Mouse (Mus musculus) embryo, embryonic 11.5 days (tissue): Measurements from ENCODE around the gene Ltbp3.
"Not testable (repeated sequence)": the region's sequence is repeated elsewhere in the genome, so short reads cannot be mapped to it uniquely, and the experiment has no call there.

ENCODE experiments used
- DNase-seq: peaks from one replicate; pipeline ENCODE4 v3.0.0-alpha.2; 2012; ENCODE audit warnings: low read depth, low spot score

Gene Ltbp3

GRCm38 (mm10) chr19:5793116-5793515 lies 52.4 kb downstream of the Ltbp3 start:
- peak; percentile 52 for DNase-seq

- DNase-seq, result not testable (repeated sequence)
Observed at GRCm38 (mm10) chr19:5793917-5794770, 53.4 kb downstream of the Ltbp3 start.

GRCm38 (mm10) chr19:5794771-5795576 lies 54.3 kb downstream of the Ltbp3 start:
- DNase-seq, result peak; percentile 43

GRCm38 (mm10) chr19:5795668-5796572 lies 55.2 kb downstream of the Ltbp3 start:
- DNase-seq, result no peak

GRCm38 (mm10) chr19:5796573-5797111 lies 55.9 kb downstream of the Ltbp3 start:
- no peak for DNase-seq

- DNase-seq, result peak; percentile 29
Observed at GRCm38 (mm10) chr19:5797381-5798111, 56.8 kb downstream of the Ltbp3 start.

- DNase-seq, result peak; percentile 19
Observed at GRCm38 (mm10) chr19:5798700-5799479, 58.2 kb downstream of the Ltbp3 start.

GRCm38 (mm10) chr19:5799566-5800349 lies 59.1 kb downstream of the Ltbp3 start:
- DNase-seq, result peak; percentile 24

- no peak for DNase-seq
Observed at GRCm38 (mm10) chr19:5800350-5800631, 59.6 kb downstream of the Ltbp3 start.

- DNase-seq, result peak; percentile 19
Observed at GRCm38 (mm10) chr19:5800632-5801431, 60.1 kb downstream of the Ltbp3 start.

GRCm38 (mm10) chr19:5801432-5801964 lies 60.8 kb downstream of the Ltbp3 start:
- DNase-seq, result no peak

GRCm38 (mm10) chr19:5802011-5802786 lies 61.5 kb downstream of the Ltbp3 start:
- peak; percentile 93 for DNase-seq

- no peak for DNase-seq
Observed at GRCm38 (mm10) chr19:5802787-5803040, 62.0 kb downstream of the Ltbp3 start.

- peak; percentile 98 for DNase-seq
Observed at GRCm38 (mm10) chr19:5803041-5803880, 62.6 kb downstream of the Ltbp3 start.

GRCm38 (mm10) chr19:5803881-5804279 lies 63.2 kb downstream of the Ltbp3 start:
- no peak for DNase-seq

GRCm38 (mm10) chr19:5804371-5804899 lies 63.7 kb downstream of the Ltbp3 start:
- no peak for DNase-seq
